Mouse (Mus musculus): ENCODE data around the gene 1700056E22Rik. TPM values are rescaled to one million over a fixed set of nuclear protein-coding genes. Genes with fewer than 3 reads are reported as not detected.

The 1700056E22Rik gene
- 0.90 and 1.1 TPM in 2 replicates for total RNA-seq (2012; rRNA removed)

GRCm38 (mm10) chr1:184034011-184034557 is at the start of gene 1700056E22Rik:
Gene 1700056E22Rik, minus strand, starts transcription at chr1:184034301.
- in situ Hi-C loops (cut with MboI; ENCODE audit: low sequenced_read_pairs in 2 of 2, unreplicated experiment in 2 of 2), result no loop called here
- H3K4me1 ChIP-seq (ENCODE audit: control insufficient read depth in 2 of 2, insufficient read depth in 2 of 2, low read length in 2 of 2, poor library complexity in 1 of 2), result peaks cover 0 to 3% of the 10 kb centered on the region in 2 experiments; a peak in 1 of 4 replicates
- peak within 1 kb of the TSS; percentile 30; the same call in 1 of the 2 replicates for H3K27ac ChIP-seq (ENCODE audit: insufficient read depth, low read depth, low read length, poor library complexity, severe bottlenecking)
- TF ChIP-seq ZC3H11A (IDR thresholded peaks at IDR 0.05; ENCODE audit: borderline replicate concordance, low read depth, low read length) (peak; percentile 20; the same call in 1 of the 2 replicates), MAFK (IDR thresholded peaks at IDR 0.05; ENCODE audit: insufficient read depth, low read depth, low read length) (no peak)
- DNase-seq (ENCODE audit: low read depth, low spot score), result peak; percentile 99
- H3K9me3 ChIP-seq (ENCODE audit: control insufficient read depth, insufficient read depth, low read depth, low read length), result no peaks in the 10 kb centered on the region
- H3K36me3 ChIP-seq (ENCODE audit: control insufficient read depth, insufficient read depth, low read length, poor library complexity, severe bottlenecking), result no peaks in the 10 kb centered on the region
- H3K9ac ChIP-seq (ENCODE audit: insufficient read depth, low read depth, low read length, poor library complexity, severe bottlenecking), result peak within 1 kb of the TSS; percentile 83
- H3K4me3 ChIP-seq (ENCODE audit: insufficient read depth in 1 of 2, low read depth in 1 of 2, low read length in 2 of 2, poor library complexity in 1 of 2, severe bottlenecking in 1 of 2), result peak within 1 kb of the TSS; percentile 86 to 87

- Histone ChIP-seq H3K4me1 (ENCODE audit: control insufficient read depth in 2 of 2, insufficient read depth in 2 of 2, low read length in 2 of 2, poor library complexity in 1 of 2) (no peaks in the 10 kb centered on the region), H3K4me3 (ENCODE audit: insufficient read depth in 1 of 2, low read depth in 1 of 2, low read length in 2 of 2, poor library complexity in 1 of 2, severe bottlenecking in 1 of 2) (no peak overlapping the region), H3K36me3 (ENCODE audit: control insufficient read depth, insufficient read depth, low read length, poor library complexity, severe bottlenecking) (no peaks in the 10 kb centered on the region), H3K9me3 (ENCODE audit: control insufficient read depth, insufficient read depth, low read depth, low read length) (no peaks in the 10 kb centered on the region), H3K27ac (ENCODE audit: insufficient read depth, low read depth, low read length, poor library complexity, severe bottlenecking) (no peak overlapping the region), H3K9ac (ENCODE audit: insufficient read depth, low read depth, low read length, poor library complexity, severe bottlenecking) (no peak overlapping the region)
- DNase-seq (ENCODE audit: low read depth, low spot score), result no peak
- TF ChIP-seq HCFC1 (IDR thresholded peaks at IDR 0.05; ENCODE audit: borderline replicate concordance, insufficient read depth, low read length) (no peak), ZC3H11A (IDR thresholded peaks at IDR 0.05; ENCODE audit: borderline replicate concordance, low read depth, low read length) (no peak), ZNF384 (IDR thresholded peaks at IDR 0.05; ENCODE audit: low read depth, low read length) (no peak), CHD2 (IDR thresholded peaks at IDR 0.05; ENCODE audit: low read depth, low read length) (no peak), MAFK (IDR thresholded peaks at IDR 0.05; ENCODE audit: insufficient read depth, low read depth, low read length) (no peak)
- in situ Hi-C loops (cut with MboI; ENCODE audit: low sequenced_read_pairs in 2 of 2, unreplicated experiment in 2 of 2), result no loop called here
Observed at GRCm38 (mm10) chr1:184083166-184083565, 49.1 kb upstream of the 1700056E22Rik start.

DNA sequence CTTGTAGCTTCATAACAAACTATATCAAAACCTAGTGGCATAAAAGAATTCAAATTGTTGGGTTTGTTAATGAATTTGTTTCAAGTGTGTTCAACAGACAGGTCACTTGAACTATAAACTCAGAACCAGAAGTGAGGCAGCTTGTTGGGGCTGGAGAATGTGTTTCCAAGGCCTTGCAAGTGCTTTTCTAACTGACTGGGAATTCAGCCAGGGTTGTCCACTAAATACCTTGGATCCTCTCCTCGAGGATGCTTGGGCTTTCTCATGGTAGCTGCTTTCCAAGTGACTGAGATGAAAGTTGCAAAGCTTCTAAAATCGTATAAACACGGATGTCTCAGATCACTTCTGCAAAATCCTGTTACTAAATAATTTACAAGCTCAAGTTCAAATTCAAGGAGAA is 48.6 kb upstream of the 1700056E22Rik start:
- H3K4me3 ChIP-seq (ENCODE audit: insufficient read depth in 1 of 2, low read depth in 1 of 2, low read length in 2 of 2, poor library complexity in 1 of 2, severe bottlenecking in 1 of 2), result no peak overlapping the region
- TF ChIP-seq HCFC1 (IDR thresholded peaks at IDR 0.05; ENCODE audit: borderline replicate concordance, insufficient read depth, low read length), result no peak
- no peak overlapping the region for H3K9ac ChIP-seq (ENCODE audit: insufficient read depth, low read depth, low read length, poor library complexity, severe bottlenecking)
- no peaks in the 10 kb centered on the region for H3K9me3 ChIP-seq (ENCODE audit: control insufficient read depth, insufficient read depth, low read depth, low read length)
- no peak for DNase-seq (ENCODE audit: low read depth, low spot score)
- H3K27ac ChIP-seq (ENCODE audit: insufficient read depth, low read depth, low read length, poor library complexity, severe bottlenecking), result no peak overlapping the region
- in situ Hi-C loops (cut with MboI; ENCODE audit: low sequenced_read_pairs in 2 of 2, unreplicated experiment in 2 of 2), result no loop called here
- H3K4me1 ChIP-seq (ENCODE audit: control insufficient read depth in 2 of 2, insufficient read depth in 2 of 2, low read length in 2 of 2, poor library complexity in 1 of 2), result no peaks in the 10 kb centered on the region
- H3K36me3 ChIP-seq (ENCODE audit: control insufficient read depth, insufficient read depth, low read length, poor library complexity, severe bottlenecking), result no peaks in the 10 kb centered on the region

GRCm38 (mm10) chr1:184079304-184079703 is 45.2 kb upstream of the 1700056E22Rik start:
- Histone ChIP-seq H3K36me3 (ENCODE audit: control insufficient read depth, insufficient read depth, low read length, poor library complexity, severe bottlenecking) (no peaks in the 10 kb centered on the region), H3K27ac (ENCODE audit: insufficient read depth, low read depth, low read length, poor library complexity, severe bottlenecking) (no peak overlapping the region), H3K9ac (ENCODE audit: insufficient read depth, low read depth, low read length, poor library complexity, severe bottlenecking) (no peak overlapping the region), H3K9me3 (ENCODE audit: control insufficient read depth, insufficient read depth, low read depth, low read length) (no peaks in the 10 kb centered on the region), H3K4me3 (ENCODE audit: insufficient read depth in 1 of 2, low read depth in 1 of 2, low read length in 2 of 2, poor library complexity in 1 of 2, severe bottlenecking in 1 of 2) (no peak overlapping the region), H3K4me1 (ENCODE audit: control insufficient read depth in 2 of 2, insufficient read depth in 2 of 2, low read length in 2 of 2, poor library complexity in 1 of 2) (no peaks in the 10 kb centered on the region)
- DNase-seq (ENCODE audit: low read depth, low spot score), result no peak
- in situ Hi-C loops (cut with MboI; ENCODE audit: low sequenced_read_pairs in 2 of 2, unreplicated experiment in 2 of 2), result no loop called here
- TF ChIP-seq ZNF384 (IDR thresholded peaks at IDR 0.05; ENCODE audit: low read depth, low read length), result no peak
- TF ChIP-seq CHD2 (IDR thresholded peaks at IDR 0.05; ENCODE audit: low read depth, low read length), result no peak
- TF ChIP-seq HCFC1 (IDR thresholded peaks at IDR 0.05; ENCODE audit: borderline replicate concordance, insufficient read depth, low read length), result no peak
- no peak for TF ChIP-seq ZC3H11A (IDR thresholded peaks at IDR 0.05; ENCODE audit: borderline replicate concordance, low read depth, low read length)

- H3K9me3 ChIP-seq (ENCODE audit: control insufficient read depth, insufficient read depth, low read depth, low read length), result no peaks in the 10 kb centered on the region
- no peaks in the 10 kb centered on the region for H3K36me3 ChIP-seq (ENCODE audit: control insufficient read depth, insufficient read depth, low read length, poor library complexity, severe bottlenecking)
- H3K9ac ChIP-seq (ENCODE audit: insufficient read depth, low read depth, low read length, poor library complexity, severe bottlenecking), result no peak overlapping the region
- TF ChIP-seq ZC3H11A (IDR thresholded peaks at IDR 0.05; ENCODE audit: borderline replicate concordance, low read depth, low read length) (no peak), MAFK (IDR thresholded peaks at IDR 0.05; ENCODE audit: insufficient read depth, low read depth, low read length) (no peak), ZNF384 (IDR thresholded peaks at IDR 0.05; ENCODE audit: low read depth, low read length) (no peak), CHD2 (IDR thresholded peaks at IDR 0.05; ENCODE audit: low read depth, low read length) (no peak)
- peak; percentile 6 for DNase-seq (ENCODE audit: low read depth, low spot score)
- in situ Hi-C loops (cut with MboI; ENCODE audit: low sequenced_read_pairs in 2 of 2, unreplicated experiment in 2 of 2), result no loop called here
- no peaks in the 10 kb centered on the region for H3K4me1 ChIP-seq (ENCODE audit: control insufficient read depth in 2 of 2, insufficient read depth in 2 of 2, low read length in 2 of 2, poor library complexity in 1 of 2)
- H3K4me3 ChIP-seq (ENCODE audit: insufficient read depth in 1 of 2, low read depth in 1 of 2, low read length in 2 of 2, poor library complexity in 1 of 2, severe bottlenecking in 1 of 2), result no peak overlapping the region
- no peak overlapping the region for H3K27ac ChIP-seq (ENCODE audit: insufficient read depth, low read depth, low read length, poor library complexity, severe bottlenecking)
Observed at GRCm38 (mm10) chr1:184076756-184077155, 42.7 kb upstream of the 1700056E22Rik start.
